Mouse (Mus musculus): Measurements from ENCODE around the gene Slc4a10. TPM values are rescaled to one million over a fixed set of nuclear protein-coding genes. Genes with fewer than 3 reads are reported as not detected.

Slc4a10 gene
- polyA plus RNA-seq, 1 experiment from 2014 or later: 0.02 TPM

DNA sequence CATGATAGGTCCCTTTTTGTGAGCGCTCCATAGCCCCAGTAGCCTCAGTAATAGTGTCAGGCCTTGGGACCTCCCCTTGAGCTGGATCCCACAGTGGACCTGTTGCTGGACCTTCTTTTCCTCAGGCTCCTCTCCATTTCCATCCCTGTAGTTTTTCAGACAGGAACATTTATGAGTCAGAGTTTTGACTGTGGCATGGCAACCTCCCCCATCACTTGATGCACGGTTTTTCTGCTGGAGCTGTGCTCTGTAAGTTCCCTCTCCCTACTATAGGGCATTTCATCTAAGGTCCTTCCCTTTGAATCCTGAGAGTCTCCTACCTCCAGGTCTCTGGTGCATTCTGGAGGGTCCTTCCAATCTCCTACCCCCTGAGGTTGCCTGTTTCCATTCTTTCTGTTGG lies 83.7 kb downstream of the Slc4a10 start:
- H3K27ac ChIP-seq (replicated peaks): no peak overlapping the region
- no peak for ATAC-seq (ENCODE audit: insufficient read depth)
- no peaks in the 10 kb centered on the region for H3K4me1 ChIP-seq (replicated peaks)
- H3K9me3 ChIP-seq (replicated peaks): no peaks in the 10 kb centered on the region
- WGBS (ENCODE audit: insufficient replicate concordance): 63% methylated on average over 2 of the region's 2 CpGs
- H3K4me2 ChIP-seq: no peak overlapping the region
- H3K36me3 ChIP-seq (replicated peaks): no peaks in the 10 kb centered on the region
- H3K4me3 ChIP-seq (replicated peaks): no peak overlapping the region
- no peaks in the 10 kb centered on the region for H3K27me3 ChIP-seq
- no peak overlapping the region for H3K9ac ChIP-seq

- 48% methylated on average over 8 of the region's 8 CpGs for WGBS (ENCODE audit: insufficient replicate concordance)
- H3K27ac ChIP-seq (replicated peaks): no peak overlapping the region
- no peaks in the 10 kb centered on the region for H3K36me3 ChIP-seq (replicated peaks)
- H3K4me3 ChIP-seq (replicated peaks): no peak overlapping the region
- ATAC-seq (ENCODE audit: insufficient read depth): no peak
- no peaks in the 10 kb centered on the region for H3K4me1 ChIP-seq (replicated peaks)
- no peak overlapping the region for H3K9ac ChIP-seq
- H3K27me3 ChIP-seq: no peaks in the 10 kb centered on the region
- no peaks in the 10 kb centered on the region for H3K9me3 ChIP-seq (replicated peaks)
- no peak overlapping the region for H3K4me2 ChIP-seq
Observed at GRCm38 (mm10) chr2:62134911-62135310, 88.6 kb downstream of the Slc4a10 start.

GRCm38 (mm10) chr2:62147636-62148035 lies 101.4 kb downstream of the Slc4a10 start:
- Histone ChIP-seq H3K27me3 (no peaks in the 10 kb centered on the region), H3K36me3 (replicated peaks) (no peaks in the 10 kb centered on the region), H3K4me2 (no peak overlapping the region), H3K4me1 (replicated peaks) (no peaks in the 10 kb centered on the region), H3K27ac (replicated peaks) (no peak overlapping the region), H3K4me3 (replicated peaks) (no peak overlapping the region), H3K9ac (no peak overlapping the region), H3K9me3 (replicated peaks) (no peaks in the 10 kb centered on the region)
- WGBS (ENCODE audit: insufficient replicate concordance): 56% methylated on average over 3 of the region's 3 CpGs
- no peak for ATAC-seq (ENCODE audit: insufficient read depth)

DNA sequence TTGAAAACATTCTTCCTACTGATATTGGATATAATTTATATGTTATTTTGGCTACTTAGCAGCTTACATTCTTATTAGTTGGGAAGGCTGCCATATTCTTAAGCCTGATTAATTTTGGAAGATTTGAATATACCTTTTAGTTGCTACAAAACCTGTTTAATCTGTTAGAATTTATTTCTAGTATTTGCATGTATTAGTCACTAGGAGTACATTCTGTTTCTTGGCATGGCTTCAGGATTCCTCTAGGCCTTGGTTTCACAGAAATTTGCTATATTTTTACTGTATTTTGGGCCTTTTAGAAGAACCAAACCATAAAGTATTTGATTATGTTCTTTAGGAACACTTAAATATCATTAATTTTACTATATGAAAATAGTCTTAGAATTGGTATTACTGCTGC lies 103.2 kb downstream of the Slc4a10 start:
- Histone ChIP-seq H3K27ac (replicated peaks) (no peak overlapping the region), H3K27me3 (no peaks in the 10 kb centered on the region), H3K4me1 (replicated peaks) (no peaks in the 10 kb centered on the region), H3K9me3 (replicated peaks) (no peaks in the 10 kb centered on the region), H3K9ac (no peak overlapping the region), H3K4me2 (no peak overlapping the region), H3K4me3 (replicated peaks) (no peak overlapping the region), H3K36me3 (replicated peaks) (no peaks in the 10 kb centered on the region)
- no peak for ATAC-seq (ENCODE audit: insufficient read depth)

DNA sequence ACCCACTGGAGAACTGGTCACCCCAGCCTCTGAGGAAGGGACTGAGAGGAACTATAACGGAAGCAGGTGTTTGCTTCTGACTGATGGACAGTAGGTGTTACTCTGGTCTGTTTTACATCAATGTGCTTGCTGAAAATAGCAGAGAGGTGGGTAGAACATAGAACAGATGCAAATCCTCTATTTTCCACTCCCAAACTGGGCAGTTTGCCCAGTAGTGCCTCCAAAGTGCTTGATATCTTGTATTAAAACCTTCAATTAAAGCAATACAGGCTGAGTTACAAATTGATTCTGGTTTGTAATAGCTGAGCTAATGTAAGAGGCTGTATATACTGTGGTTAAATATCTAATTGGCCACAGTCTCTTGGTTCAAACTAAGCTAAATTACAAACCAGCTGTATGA lies 104.6 kb downstream of the Slc4a10 start:
- WGBS (ENCODE audit: insufficient replicate concordance): 63% methylated on average over 1 of the region's 1 CpGs
- Histone ChIP-seq H3K4me2 (no peak overlapping the region), H3K4me3 (replicated peaks) (no peak overlapping the region), H3K9ac (no peak overlapping the region), H3K27ac (replicated peaks) (no peak overlapping the region), H3K36me3 (replicated peaks) (no peaks in the 10 kb centered on the region), H3K9me3 (replicated peaks) (no peaks in the 10 kb centered on the region), H3K27me3 (no peaks in the 10 kb centered on the region), H3K4me1 (replicated peaks) (no peaks in the 10 kb centered on the region)
- ATAC-seq (ENCODE audit: insufficient read depth): no peak

DNA sequence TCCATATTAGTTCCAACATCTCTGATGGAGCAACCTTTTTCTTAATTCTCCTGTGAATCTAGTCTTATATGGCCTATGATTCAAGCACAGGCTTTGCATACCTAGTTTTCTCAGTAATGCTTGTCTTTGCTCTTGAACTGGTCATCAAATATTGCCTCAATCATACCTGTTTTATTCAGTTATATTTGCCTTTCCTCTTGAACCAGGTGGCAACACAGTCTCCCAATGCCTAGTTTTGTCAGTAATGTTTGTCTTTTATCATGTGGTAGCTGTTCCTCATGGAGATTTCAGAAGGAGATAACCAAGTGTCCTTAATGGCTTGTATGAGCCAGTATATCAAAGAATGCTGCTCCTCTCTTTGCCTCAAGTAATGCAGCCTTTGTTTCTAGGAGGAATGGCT lies 163.8 kb downstream of the Slc4a10 start:
- H3K4me2 ChIP-seq: no peak overlapping the region
- H3K4me1 ChIP-seq (replicated peaks): no peaks in the 10 kb centered on the region
- no peak overlapping the region for H3K27ac ChIP-seq (replicated peaks)
- no peaks in the 10 kb centered on the region for H3K36me3 ChIP-seq (replicated peaks)
- ATAC-seq (ENCODE audit: insufficient read depth): no peak
- no peaks in the 10 kb centered on the region for H3K27me3 ChIP-seq
- no peak overlapping the region for H3K4me3 ChIP-seq (replicated peaks)
- H3K9me3 ChIP-seq (replicated peaks): no peaks in the 10 kb centered on the region
- H3K9ac ChIP-seq: no peak overlapping the region

GRCm38 (mm10) chr2:62211106-62211505 lies 164.8 kb downstream of the Slc4a10 start:
- ATAC-seq (ENCODE audit: insufficient read depth): no peak
- WGBS (ENCODE audit: insufficient replicate concordance): 60% methylated on average over 5 of the region's 5 CpGs

DNA sequence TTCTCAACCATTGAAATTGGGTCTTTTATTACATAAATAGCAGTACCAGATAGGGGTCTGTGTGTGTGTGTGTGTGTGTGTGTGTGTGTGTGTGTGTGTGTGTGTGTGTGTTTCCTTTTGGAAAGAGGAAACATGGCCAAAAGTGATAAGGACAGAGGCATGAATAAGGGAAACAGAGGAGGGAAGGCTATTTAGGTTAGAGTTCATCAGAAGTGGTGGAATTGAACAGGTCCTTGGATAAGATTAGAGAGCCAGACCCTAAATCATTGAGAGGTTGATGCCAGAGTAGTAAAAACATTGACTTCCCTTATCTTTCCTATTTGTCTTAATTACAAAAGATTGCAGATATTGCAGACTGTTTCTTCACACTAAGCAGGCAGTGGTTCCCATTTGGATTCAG lies 181.3 kb downstream of the Slc4a10 start:
- no peak overlapping the region for H3K27ac ChIP-seq (replicated peaks)
- H3K9ac ChIP-seq: no peak overlapping the region
- no peaks in the 10 kb centered on the region for H3K4me1 ChIP-seq (replicated peaks)
- no peak overlapping the region for H3K4me2 ChIP-seq
- no peaks in the 10 kb centered on the region for H3K9me3 ChIP-seq (replicated peaks)
- H3K27me3 ChIP-seq: no peaks in the 10 kb centered on the region
- H3K4me3 ChIP-seq (replicated peaks): no peak overlapping the region
- no peaks in the 10 kb centered on the region for H3K36me3 ChIP-seq (replicated peaks)
- ATAC-seq (ENCODE audit: insufficient read depth): no peak

More at GRCm38 (mm10) chr2:62211106-62211505, 164.8 kb downstream of the Slc4a10 start:
- H3K9me3 ChIP-seq (replicated peaks): no peaks in the 10 kb centered on the region
- no peaks in the 10 kb centered on the region for H3K4me1 ChIP-seq (replicated peaks)
- H3K9ac ChIP-seq: no peak overlapping the region
- H3K4me3 ChIP-seq (replicated peaks): no peak overlapping the region
- no peak overlapping the region for H3K27ac ChIP-seq (replicated peaks)
- no peaks in the 10 kb centered on the region for H3K27me3 ChIP-seq
- H3K36me3 ChIP-seq (replicated peaks): no peaks in the 10 kb centered on the region
- H3K4me2 ChIP-seq: no peak overlapping the region

DNA sequence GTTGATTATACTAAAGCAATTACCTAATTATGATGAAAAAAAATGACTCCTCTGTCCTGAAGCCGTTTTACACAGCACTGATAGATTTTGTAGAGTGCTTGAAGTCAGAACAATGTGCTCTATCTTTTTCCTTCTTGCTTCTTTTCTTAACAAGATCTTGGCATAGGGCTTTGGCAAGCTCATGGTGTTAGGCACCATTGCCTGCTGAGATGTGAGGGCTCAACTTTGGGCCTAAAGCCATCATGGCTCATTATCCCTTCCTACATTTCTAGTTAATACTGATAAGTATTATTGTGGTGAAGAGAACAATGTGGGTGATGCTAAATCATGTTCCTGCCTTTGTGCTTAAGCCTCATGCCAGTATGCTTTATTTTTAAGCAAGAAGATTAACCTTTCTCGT lies 185.0 kb downstream of the Slc4a10 start:
- ATAC-seq (ENCODE audit: insufficient read depth): no peak
- WGBS (ENCODE audit: insufficient replicate concordance): 60% methylated on average over 2 of the region's 2 CpGs

DNA sequence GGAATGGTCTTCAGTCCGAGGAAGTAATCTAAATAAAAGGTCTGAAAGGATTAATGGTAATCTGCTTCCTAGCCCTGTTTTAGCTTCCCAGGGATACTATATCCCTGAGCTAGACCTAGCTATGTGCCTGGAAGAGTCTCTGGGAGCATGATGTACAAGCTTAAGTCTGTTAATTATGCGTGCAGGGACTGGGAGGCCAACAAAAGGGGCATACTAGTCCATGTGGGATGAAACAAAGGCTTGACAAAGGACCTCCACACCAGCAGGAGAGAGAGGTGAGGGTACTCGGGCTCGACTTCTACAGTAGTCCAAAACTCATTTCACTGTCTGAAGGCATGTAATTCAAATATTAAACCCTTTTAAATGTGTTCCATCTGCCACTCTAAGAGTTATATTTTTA lies 197.9 kb downstream of the Slc4a10 start:
- H3K9me3 ChIP-seq (replicated peaks): no peaks in the 10 kb centered on the region
- no peaks in the 10 kb centered on the region for H3K4me1 ChIP-seq (replicated peaks)
- H3K36me3 ChIP-seq (replicated peaks): no peaks in the 10 kb centered on the region
- no peak overlapping the region for H3K4me2 ChIP-seq
- H3K9ac ChIP-seq: no peak overlapping the region
- no peak overlapping the region for H3K27ac ChIP-seq (replicated peaks)
- 46% methylated on average over 4 of the region's 4 CpGs for WGBS (ENCODE audit: insufficient replicate concordance)
- no peaks in the 10 kb centered on the region for H3K27me3 ChIP-seq
- no peak for ATAC-seq (ENCODE audit: insufficient read depth)
- no peak overlapping the region for H3K4me3 ChIP-seq (replicated peaks)

More for the DNA sequence above, 185.0 kb downstream of the Slc4a10 start:
- no peaks in the 10 kb centered on the region for H3K27me3 ChIP-seq
- H3K27ac ChIP-seq (replicated peaks): no peak overlapping the region
- no peak overlapping the region for H3K9ac ChIP-seq
- no peaks in the 10 kb centered on the region for H3K9me3 ChIP-seq (replicated peaks)
- H3K36me3 ChIP-seq (replicated peaks): no peaks in the 10 kb centered on the region
- no peak overlapping the region for H3K4me3 ChIP-seq (replicated peaks)
- no peaks in the 10 kb centered on the region for H3K4me1 ChIP-seq (replicated peaks)
- H3K4me2 ChIP-seq: no peak overlapping the region

- H3K4me2 ChIP-seq: no peak overlapping the region
- no peak overlapping the region for H3K9ac ChIP-seq
- ATAC-seq (ENCODE audit: insufficient read depth): no peak
- no peak overlapping the region for H3K27ac ChIP-seq (replicated peaks)
- no peaks in the 10 kb centered on the region for H3K9me3 ChIP-seq (replicated peaks)
- no peaks in the 10 kb centered on the region for H3K4me1 ChIP-seq (replicated peaks)
- H3K4me3 ChIP-seq (replicated peaks): no peak overlapping the region
- WGBS (ENCODE audit: insufficient replicate concordance): 84% methylated on average over 9 of the region's 9 CpGs
- H3K36me3 ChIP-seq (replicated peaks): no peaks in the 10 kb centered on the region
- no peaks in the 10 kb centered on the region for H3K27me3 ChIP-seq
Observed at GRCm38 (mm10) chr2:62268467-62268866, 222.2 kb downstream of the Slc4a10 start.

DNA sequence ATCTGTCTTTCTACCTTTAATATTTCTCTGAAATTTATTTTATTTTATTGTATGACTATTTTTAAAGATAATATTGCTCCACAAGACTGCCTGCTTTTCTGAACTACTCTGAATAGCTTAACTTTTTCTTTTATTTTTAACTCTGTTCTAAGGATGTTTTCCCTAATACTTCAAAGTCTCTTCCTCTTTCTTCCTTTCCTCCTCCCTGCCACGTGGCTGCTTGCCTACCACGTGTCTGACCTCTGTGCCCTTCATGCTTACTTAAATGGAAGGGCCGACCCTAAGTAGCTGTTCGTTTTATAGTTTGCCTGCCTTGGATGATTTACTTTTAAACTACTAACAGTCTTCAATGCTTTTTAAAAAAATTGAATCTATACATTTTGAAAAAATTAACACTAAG lies 225.6 kb downstream of the Slc4a10 start:
- H3K4me1 ChIP-seq (replicated peaks): no peaks in the 10 kb centered on the region
- no peaks in the 10 kb centered on the region for H3K9me3 ChIP-seq (replicated peaks)
- 34% methylated on average over 4 of the region's 4 CpGs for WGBS (ENCODE audit: insufficient replicate concordance)
- H3K36me3 ChIP-seq (replicated peaks): no peaks in the 10 kb centered on the region
- no peak overlapping the region for H3K4me3 ChIP-seq (replicated peaks)
- no peak overlapping the region for H3K4me2 ChIP-seq
- no peak for ATAC-seq (ENCODE audit: insufficient read depth)
- no peak overlapping the region for H3K9ac ChIP-seq
- H3K27ac ChIP-seq (replicated peaks): no peak overlapping the region
- no peaks in the 10 kb centered on the region for H3K27me3 ChIP-seq
